Mouse (Mus musculus): ENCODE data around the gene Nle1.

The Nle1 gene

DNA sequence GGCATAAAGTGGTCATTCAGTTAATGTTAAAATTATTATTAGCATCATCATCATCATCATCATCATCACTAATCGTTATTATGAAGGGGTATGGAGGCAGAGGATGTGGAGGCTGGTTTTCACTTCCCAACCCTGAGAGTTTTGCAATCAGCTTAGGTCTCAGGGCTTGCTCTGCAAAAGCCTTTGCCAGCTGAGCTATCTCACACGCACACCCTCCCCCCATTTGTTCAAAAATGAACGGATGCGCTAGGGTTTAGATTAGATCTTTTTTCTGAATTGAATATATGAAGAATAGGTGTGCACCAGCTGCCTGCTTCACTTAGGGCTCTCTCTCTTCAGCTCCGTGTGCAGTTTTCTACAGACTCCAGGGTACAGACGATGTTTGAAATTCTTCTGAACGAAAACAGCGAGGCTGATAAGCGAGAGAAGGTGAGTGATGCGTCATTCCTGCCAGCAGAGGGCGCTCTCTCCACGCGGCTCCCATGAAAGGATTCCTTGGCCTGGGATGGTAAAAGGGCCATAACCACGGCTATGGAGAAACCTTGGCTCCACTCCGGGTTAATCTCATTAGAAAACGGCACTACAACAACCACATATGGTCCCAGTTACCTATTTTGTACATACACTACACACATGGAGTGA is 6.6 kb upstream of the Nle1 start:
- in situ Hi-C loops (cut with MboI, MseI), result no loop called here

DNA sequence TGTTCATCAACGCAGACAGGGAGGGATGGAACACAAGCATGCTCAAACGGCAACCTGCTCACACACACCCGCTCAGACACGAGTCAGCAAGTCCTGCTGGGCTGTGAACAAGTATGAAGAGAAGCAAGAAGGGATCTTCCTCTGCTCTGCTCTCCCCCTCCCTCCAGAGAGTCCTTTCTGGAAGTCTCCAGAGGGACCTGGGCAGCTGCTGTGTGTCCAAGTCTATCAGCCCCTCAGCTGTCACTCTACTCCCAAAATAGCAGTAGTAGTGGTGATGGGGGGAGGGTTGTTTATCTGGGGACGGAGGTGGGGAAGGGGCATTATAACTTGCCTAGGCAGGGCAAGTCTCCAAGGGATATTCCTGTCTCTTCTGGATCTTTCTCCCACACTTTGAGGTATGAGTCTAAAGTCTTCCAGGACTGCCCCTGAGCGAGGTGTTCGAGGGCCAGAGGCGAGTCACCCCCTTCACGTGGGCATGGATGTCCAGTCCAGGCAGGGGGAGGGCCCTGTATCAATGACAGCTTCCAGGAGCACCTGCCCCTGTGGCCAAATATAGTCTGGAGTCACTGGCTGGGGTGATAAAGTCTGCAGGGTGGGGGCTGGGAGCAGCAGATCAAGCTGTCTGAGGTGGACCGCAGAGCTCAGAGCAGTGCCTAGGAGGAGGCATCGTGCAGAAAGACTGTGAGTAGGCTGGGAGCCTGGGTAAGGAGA is 2.6 kb upstream of the Nle1 start:
- in situ Hi-C loops (cut with MboI, MseI), result no loop called here

- in situ Hi-C loops (cut with MboI, MseI), result no loop called here
Measured at GRCm38 (mm10) chr11:82910250-82910649, 2.0 kb upstream of the Nle1 start, which contains the start of gene Unc45b. Unc45b (plus strand) TSS chr11:82910550.

DNA sequence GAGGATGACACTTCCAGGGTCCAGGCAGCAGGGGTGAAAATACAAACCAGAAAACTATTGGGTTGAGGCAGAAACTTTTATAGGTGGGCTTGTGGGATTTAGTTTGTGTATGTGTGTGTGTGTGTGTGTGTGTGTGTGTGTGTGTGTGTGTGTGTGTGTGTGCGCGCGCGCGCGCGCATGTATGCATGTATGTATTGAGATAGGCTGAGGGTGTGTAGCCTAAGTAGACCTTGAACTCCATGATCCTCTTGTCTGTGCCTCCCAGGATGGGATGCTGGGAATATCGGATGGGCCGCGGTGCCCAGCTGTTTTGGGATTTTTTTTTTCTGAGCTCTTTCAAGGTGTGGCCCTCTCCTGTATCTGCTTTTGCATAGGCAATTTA is 388 bp upstream of the Nle1 start:
- in situ Hi-C loops (cut with MboI, MseI), result no loop called here

DNA sequence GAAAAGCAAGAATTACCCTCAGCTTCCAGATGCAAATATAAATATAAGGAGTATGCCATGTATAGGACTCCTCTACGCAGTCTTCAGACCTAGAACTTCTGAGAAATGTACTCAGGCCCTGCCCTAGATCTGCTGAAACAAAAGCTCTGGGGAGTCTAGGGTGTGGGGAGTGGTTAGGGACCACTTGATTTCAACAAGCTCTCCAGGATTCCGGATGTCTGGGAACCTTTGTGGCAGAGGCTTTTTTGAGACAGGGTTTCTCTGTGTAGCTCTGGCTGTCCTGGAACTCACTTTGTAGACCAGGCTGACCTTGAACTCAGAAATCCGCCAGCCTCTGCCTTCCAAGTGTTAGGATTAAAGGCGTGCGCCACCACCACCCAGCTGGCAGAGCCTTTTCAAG is 2.4 kb downstream of the Nle1 start:
- in situ Hi-C loops (cut with MboI, MseI), result no loop called here

DNA sequence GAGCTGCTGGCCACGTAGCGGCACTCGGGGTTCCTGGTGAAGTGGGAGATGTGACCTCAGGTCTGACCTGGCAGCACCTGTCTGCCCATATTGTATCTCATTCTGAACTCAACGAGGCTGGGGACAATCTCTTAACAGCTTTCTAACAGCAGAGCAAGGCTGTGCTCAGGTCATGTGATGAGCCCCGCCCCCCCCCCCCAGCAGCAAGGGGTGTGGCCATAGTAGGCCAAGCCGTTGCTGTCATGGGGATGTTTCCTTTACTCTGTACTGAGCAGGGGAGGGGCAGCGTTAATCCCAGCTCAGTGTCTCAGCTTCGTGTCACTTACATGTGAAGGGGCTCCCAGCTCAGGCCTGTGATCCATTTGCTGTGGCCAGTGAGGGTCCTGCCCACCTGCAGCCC is 3.3 kb downstream of the Nle1 start:
- in situ Hi-C loops (cut with MboI, MseI), result no loop called here

GRCm38 (mm10) chr11:82901606-82902310 is 6.5 kb downstream of the Nle1 start:
- in situ Hi-C loops (cut with MboI, MseI), result no loop called here

DNA sequence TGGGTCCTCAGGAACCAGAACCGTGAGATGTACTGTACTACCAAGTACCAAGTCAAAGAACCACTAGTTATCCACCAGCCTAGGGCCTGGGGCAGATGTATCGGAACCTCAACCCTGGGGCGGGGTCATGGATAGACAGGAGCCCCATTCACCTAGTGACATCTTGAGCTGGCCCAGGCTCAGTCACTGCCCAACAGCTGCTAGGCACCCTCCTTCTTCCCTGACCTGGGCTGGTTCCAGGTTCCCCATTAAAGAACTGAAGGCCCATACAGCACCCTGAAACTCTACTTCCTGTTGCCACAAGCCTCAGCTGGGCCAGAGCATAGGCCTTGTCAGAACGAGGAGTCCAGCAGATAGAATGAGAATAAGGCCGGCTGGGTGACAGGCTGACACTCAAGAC is 8.5 kb downstream of the Nle1 start:
- in situ Hi-C loops (cut with MboI, MseI), result loop anchor here (10.0 to 25.0 kb wide), 2 partner anchors 155 to 287 kb away; no protein-coding TSS in a partner anchor

- in situ Hi-C loops (cut with MboI, MseI), result loop anchor here (10.0 to 25.0 kb wide), 2 partner anchors 153 to 285 kb away; no protein-coding TSS in a partner anchor
Measured at GRCm38 (mm10) chr11:82897478-82897877, 10.7 kb downstream of the Nle1 start.

- in situ Hi-C loops (cut with MboI, MseI), result loop anchor here (10.0 to 25.0 kb wide), 2 partner anchors 147 to 280 kb away; no protein-coding TSS in a partner anchor
Measured at GRCm38 (mm10) chr11:82891936-82892335, 16.3 kb downstream of the Nle1 start, which contains the start of gene Fndc8. Fndc8 (plus strand) TSS chr11:82892124.

DNA sequence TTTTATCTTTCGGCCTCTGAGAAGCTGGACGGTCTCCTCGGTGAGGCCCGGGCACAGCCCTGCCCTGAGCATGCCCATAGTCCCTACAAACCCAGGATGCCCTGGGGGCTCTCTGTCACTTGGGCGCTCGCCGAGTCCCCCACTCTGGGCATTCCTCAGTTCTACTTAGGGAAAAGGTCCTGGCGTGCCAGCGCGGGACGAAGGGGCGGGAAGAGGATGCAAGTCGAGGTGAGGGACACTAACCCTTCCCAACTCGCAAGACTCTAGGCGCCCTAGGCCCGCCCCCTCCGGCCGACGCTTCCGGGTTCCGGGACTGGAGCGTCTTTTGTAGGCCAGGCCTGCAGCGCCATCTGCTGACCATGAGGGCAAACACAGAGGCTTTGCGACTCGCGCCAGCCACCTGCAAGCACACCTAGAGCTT is 17.9 kb downstream of the Nle1 start, which contains the start of gene Rad51d:
TSS of gene Rad51d (minus strand) at position 273 of the 421 bp plus-strand sequence.
- in situ Hi-C loops (cut with MboI, MseI), result loop anchor here (10.0 to 25.0 kb wide), 2 partner anchors 146 to 278 kb away; no protein-coding TSS in a partner anchor

GRCm38 (mm10) chr11:82889524-82890341 is 18.5 kb downstream of the Nle1 start:
- in situ Hi-C loops (cut with MboI, MseI), result loop anchor here (10.0 to 25.0 kb wide), 2 partner anchors 145 to 277 kb away; no protein-coding TSS in a partner anchor

DNA sequence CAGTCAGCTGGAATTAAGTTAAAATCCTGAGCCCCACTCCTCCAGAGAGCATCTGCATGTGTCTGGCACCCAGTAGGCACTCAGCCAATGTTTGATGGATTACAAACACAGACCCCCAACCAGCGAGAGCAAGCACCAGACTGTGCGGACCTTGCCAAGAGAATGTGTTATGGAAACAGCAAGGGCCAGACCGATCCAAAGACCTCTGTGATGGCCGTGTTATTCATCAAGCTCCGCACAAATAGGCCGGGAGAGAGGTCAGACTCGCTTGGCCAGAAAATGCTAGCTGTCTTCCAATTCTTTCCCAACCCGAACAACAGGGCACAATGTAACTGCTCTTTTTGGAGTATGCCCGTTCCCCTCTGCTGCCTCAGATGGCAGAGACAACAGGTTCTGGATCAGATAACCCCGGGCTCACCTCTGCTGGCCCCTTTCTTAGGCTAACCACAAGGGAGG is 19.7 kb downstream of the Nle1 start:
- in situ Hi-C loops (cut with MboI, MseI), result loop anchor here (25.0 kb wide), 1 partner anchor 276 kb away; no protein-coding TSS in a partner anchor

GRCm38 (mm10) chr11:82886559-82886958 is 21.7 kb downstream of the Nle1 start:
- in situ Hi-C loops (cut with MboI, MseI), result loop anchor here (25.0 kb wide), 1 partner anchor 274 kb away; no protein-coding TSS in a partner anchor

GRCm38 (mm10) chr11:82883180-82883579 is 25.0 kb downstream of the Nle1 start:
- in situ Hi-C loops (cut with MboI, MseI), result loop anchor here (25.0 kb wide), 1 partner anchor 271 kb away; no protein-coding TSS in a partner anchor

GRCm38 (mm10) chr11:82877726-82878344 is 30.4 kb downstream of the Nle1 start:
- in situ Hi-C loops (cut with MboI, MseI), result loop anchor here (25.0 kb wide), 1 partner anchor 266 kb away; no protein-coding TSS in a partner anchor

- in situ Hi-C loops (cut with MboI, MseI), result loop anchor here (25.0 kb wide), 1 partner anchor 263 kb away; no protein-coding TSS in a partner anchor
Measured at GRCm38 (mm10) chr11:82875631-82876030, 32.6 kb downstream of the Nle1 start.

DNA sequence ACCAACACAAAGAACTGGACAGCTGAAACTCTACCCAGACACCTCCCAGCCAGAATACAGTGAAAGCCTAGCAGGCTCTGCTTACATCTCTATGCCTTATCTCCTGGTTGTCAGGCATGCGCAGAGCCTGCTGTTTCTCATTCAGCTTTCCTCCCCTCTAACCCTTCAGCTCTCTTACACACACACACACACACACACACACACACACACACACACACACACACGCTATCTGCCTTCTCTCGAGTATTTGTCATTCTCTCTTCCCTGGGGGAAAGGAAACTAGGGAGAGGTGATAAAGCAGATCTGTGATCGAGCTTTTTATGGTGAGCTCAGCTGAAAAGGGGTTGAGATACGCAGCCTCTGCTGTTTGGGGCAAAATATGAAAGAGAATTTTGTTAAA is 33.3 kb downstream of the Nle1 start:
- in situ Hi-C loops (cut with MboI, MseI), result loop anchor here (25.0 kb wide), 1 partner anchor 263 kb away; no protein-coding TSS in a partner anchor

DNA sequence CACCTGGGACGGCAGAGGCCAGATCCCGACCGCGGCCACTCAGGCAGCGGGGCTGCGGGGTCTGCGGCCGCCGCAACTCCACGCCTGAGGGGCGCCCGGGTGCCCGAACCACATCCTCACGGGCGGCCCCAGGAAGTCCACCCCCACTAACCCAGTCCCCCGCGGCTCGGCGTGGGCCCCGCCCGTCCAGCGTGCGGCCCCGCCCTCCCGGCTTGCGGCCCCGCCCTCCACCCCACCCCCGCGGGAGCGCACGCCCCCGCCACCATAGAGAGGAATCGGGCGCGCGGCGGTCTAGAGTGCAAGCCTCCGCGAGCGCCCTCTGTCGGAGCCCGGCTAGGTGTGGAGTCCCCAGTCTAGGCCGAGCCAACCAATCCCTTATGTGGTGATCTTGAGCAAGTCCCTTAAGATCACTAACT is 37.2 kb downstream of the Nle1 start, which contains the start of gene Rffl:
TSS of gene Rffl (minus strand) at position 180 of the 416 bp plus-strand sequence.
- in situ Hi-C loops (cut with MboI, MseI), result no loop called here
